Mouse (Mus musculus): ENCODE measurements at regions not wholly inside any gene's neighbourhood (a gene's known extent, or its start where the extent isn't known, plus 50 kb on each side); places are given as distances from the start of the nearest gene placed in this dataset.

GRCm38 (mm10) chr1:22974917-22975316, 127.1 kb downstream of the 4933415F23Rik start:
- ATAC-seq: no peak
- H3K27me3 ChIP-seq (ENCODE audit: insufficient read depth, low read length): no peaks in the 10 kb centered on the region
- H3K36me3 ChIP-seq (ENCODE audit: insufficient read depth): no peaks in the 10 kb centered on the region
- DNase-seq: no peak
- H3K4me1 ChIP-seq (ENCODE audit: insufficient read depth): no peaks in the 10 kb centered on the region
- no peak overlapping the region for H3K9ac ChIP-seq
- WGBS: 67% methylated on average over 4 of the region's 4 CpGs
- no peaks in the 10 kb centered on the region for H3K9me3 ChIP-seq (ENCODE audit: low read length)
- H3K27ac ChIP-seq (ENCODE audit: low read depth, low read length): no peak overlapping the region
- no peak for TF ChIP-seq CTCF (IDR thresholded peaks at IDR 0.05; ENCODE audit: low read depth)
- H3K4me2 ChIP-seq (ENCODE audit: low read depth): no peak overlapping the region
- H3K4me3 ChIP-seq (ENCODE audit: low read depth, low read length): no peak overlapping the region

GRCm38 (mm10) chr1:22943995-22944394, 138.2 kb upstream of the Rims1 start:
- TF ChIP-seq CTCF (IDR thresholded peaks at IDR 0.05; ENCODE audit: low read depth): no peak
- H3K4me2 ChIP-seq (ENCODE audit: low read depth): no peak overlapping the region
- no peak overlapping the region for H3K9ac ChIP-seq
- no peaks in the 10 kb centered on the region for H3K36me3 ChIP-seq (ENCODE audit: insufficient read depth)
- no peaks in the 10 kb centered on the region for H3K4me1 ChIP-seq (ENCODE audit: insufficient read depth)
- 37% methylated on average over 1 of the region's 1 CpGs for WGBS
- no peak overlapping the region for H3K4me3 ChIP-seq (ENCODE audit: low read depth, low read length)
- no peaks in the 10 kb centered on the region for H3K9me3 ChIP-seq (ENCODE audit: low read length)
- H3K27me3 ChIP-seq (ENCODE audit: insufficient read depth, low read length): no peaks in the 10 kb centered on the region
- no peak for DNase-seq
- no peak overlapping the region for H3K27ac ChIP-seq (ENCODE audit: low read depth, low read length)
- no peak for ATAC-seq

GRCm38 (mm10) chr1:22939816-22940215, 134.0 kb upstream of the Rims1 start:
- Histone ChIP-seq H3K4me3 (ENCODE audit: low read depth, low read length) (no peak overlapping the region), H3K36me3 (ENCODE audit: insufficient read depth) (no peaks in the 10 kb centered on the region), H3K9me3 (ENCODE audit: low read length) (no peaks in the 10 kb centered on the region), H3K27me3 (ENCODE audit: insufficient read depth, low read length) (no peaks in the 10 kb centered on the region), H3K4me1 (ENCODE audit: insufficient read depth) (no peaks in the 10 kb centered on the region), H3K9ac (no peak overlapping the region), H3K27ac (ENCODE audit: low read depth, low read length) (no peak overlapping the region), H3K4me2 (ENCODE audit: low read depth) (no peak overlapping the region)
- no peak for TF ChIP-seq CTCF (IDR thresholded peaks at IDR 0.05; ENCODE audit: low read depth)
- ATAC-seq (no peak), DNase-seq (no peak)
- 93% methylated on average over 6 of the region's 6 CpGs for WGBS

GRCm38 (mm10) chr1:22931147-22931896, 125.5 kb upstream of the Rims1 start:
- H3K9ac ChIP-seq: no peak overlapping the region
- DNase-seq: no peak
- no peaks in the 10 kb centered on the region for H3K9me3 ChIP-seq (ENCODE audit: low read length)
- H3K4me3 ChIP-seq (ENCODE audit: low read depth, low read length): no peak overlapping the region
- H3K36me3 ChIP-seq (ENCODE audit: insufficient read depth): no peaks in the 10 kb centered on the region
- TF ChIP-seq CTCF (IDR thresholded peaks at IDR 0.05; ENCODE audit: low read depth): no peak
- H3K4me2 ChIP-seq (ENCODE audit: low read depth): no peak overlapping the region
- 86% methylated on average over 6 of the region's 6 CpGs for WGBS
- no peaks in the 10 kb centered on the region for H3K4me1 ChIP-seq (ENCODE audit: insufficient read depth)
- H3K27me3 ChIP-seq (ENCODE audit: insufficient read depth, low read length): no peaks in the 10 kb centered on the region
- ATAC-seq: no peak
- no peak overlapping the region for H3K27ac ChIP-seq (ENCODE audit: low read depth, low read length)

- DNase-seq (no peak), ATAC-seq (no peak; the same call in 1 of the 2 replicates)
- Histone ChIP-seq H3K9ac (no peak overlapping the region), H3K4me2 (ENCODE audit: low read depth) (no peak overlapping the region), H3K4me3 (ENCODE audit: low read depth, low read length) (no peak overlapping the region), H3K27me3 (ENCODE audit: insufficient read depth, low read length) (no peaks in the 10 kb centered on the region), H3K4me1 (ENCODE audit: insufficient read depth) (no peaks in the 10 kb centered on the region), H3K9me3 (ENCODE audit: low read length) (no peaks in the 10 kb centered on the region), H3K36me3 (ENCODE audit: insufficient read depth) (no peaks in the 10 kb centered on the region), H3K27ac (ENCODE audit: low read depth, low read length) (no peak overlapping the region)
- WGBS: 51% methylated on average over 2 of the region's 2 CpGs
- TF ChIP-seq CTCF (IDR thresholded peaks at IDR 0.05; ENCODE audit: low read depth): no peak
Observed at GRCm38 (mm10) chr1:22902992-22903391, 97.2 kb upstream of the Rims1 start.

GRCm38 (mm10) chr1:22901018-22901625, 95.3 kb upstream of the Rims1 start:
- Histone ChIP-seq H3K9ac (no peak overlapping the region), H3K27ac (ENCODE audit: low read depth, low read length) (no peak overlapping the region), H3K9me3 (ENCODE audit: low read length) (no peaks in the 10 kb centered on the region), H3K36me3 (ENCODE audit: insufficient read depth) (no peaks in the 10 kb centered on the region), H3K27me3 (ENCODE audit: insufficient read depth, low read length) (no peaks in the 10 kb centered on the region), H3K4me1 (ENCODE audit: insufficient read depth) (no peaks in the 10 kb centered on the region), H3K4me2 (ENCODE audit: low read depth) (no peak overlapping the region), H3K4me3 (ENCODE audit: low read depth, low read length) (no peak overlapping the region)
- 85% methylated on average over 5 of the region's 5 CpGs for WGBS
- no peak for TF ChIP-seq CTCF (IDR thresholded peaks at IDR 0.05; ENCODE audit: low read depth)
- no peak for DNase-seq
- ATAC-seq: no peak

- ATAC-seq (no peak), DNase-seq (no peak)
- no peaks in the 10 kb centered on the region for H3K9me3 ChIP-seq (ENCODE audit: low read length)
- no peaks in the 10 kb centered on the region for H3K27me3 ChIP-seq (ENCODE audit: insufficient read depth, low read length)
- H3K27ac ChIP-seq (ENCODE audit: low read depth, low read length): no peak overlapping the region
- H3K36me3 ChIP-seq (ENCODE audit: insufficient read depth): no peaks in the 10 kb centered on the region
- no peak for TF ChIP-seq CTCF (IDR thresholded peaks at IDR 0.05; ENCODE audit: low read depth)
- H3K4me1 ChIP-seq (ENCODE audit: insufficient read depth): no peaks in the 10 kb centered on the region
- no peak overlapping the region for H3K9ac ChIP-seq
- WGBS: 83% methylated on average over 3 of the region's 3 CpGs
- H3K4me3 ChIP-seq (ENCODE audit: low read depth, low read length): no peak overlapping the region
- no peak overlapping the region for H3K4me2 ChIP-seq (ENCODE audit: low read depth)
Observed at GRCm38 (mm10) chr1:22895099-22895498, 89.3 kb upstream of the Rims1 start.

Measured in forebrain, postnatal 0 days (tissue).